Mouse (Mus musculus): Measurements from ENCODE around the gene Zfp146.
"Not testable (repeated sequence)": the region's sequence is repeated elsewhere in the genome, so short reads cannot be mapped to it uniquely, and the experiment has no call there.

Zfp146 gene

GRCm38 (mm10) chr7:30169583-30170282 is at the start of gene Zfp146:
TSS of gene Zfp146 (minus strand) at chr7:30169750.
- DNase-seq (ENCODE audit: low spot score), result peak; percentile 90

- DNase-seq (ENCODE audit: low spot score), result no peak
Measured at GRCm38 (mm10) chr7:30217277-30217676, 47.7 kb upstream of the Zfp146 start.

- peak; percentile 79 for DNase-seq (ENCODE audit: low spot score)
Measured at GRCm38 (mm10) chr7:30216723-30217151, 47.2 kb upstream of the Zfp146 start.

GRCm38 (mm10) chr7:30215875-30216274 is 46.3 kb upstream of the Zfp146 start:
- no peak for DNase-seq (ENCODE audit: low spot score)

GRCm38 (mm10) chr7:30213881-30214280 is 44.3 kb upstream of the Zfp146 start:
- no peak for DNase-seq (ENCODE audit: low spot score)

GRCm38 (mm10) chr7:30211025-30211424 is 41.5 kb upstream of the Zfp146 start:
- no peak for DNase-seq (ENCODE audit: low spot score)

- not testable (repeated sequence) for DNase-seq (ENCODE audit: low spot score)
Measured at GRCm38 (mm10) chr7:30206364-30206763, 36.8 kb upstream of the Zfp146 start.

GRCm38 (mm10) chr7:30205383-30205782 is 35.8 kb upstream of the Zfp146 start:
- peak; percentile 63 for DNase-seq (ENCODE audit: low spot score)

- DNase-seq (ENCODE audit: low spot score), result no peak
Measured at GRCm38 (mm10) chr7:30204380-30204779, 34.8 kb upstream of the Zfp146 start.

- DNase-seq (ENCODE audit: low spot score), result no peak
Measured at GRCm38 (mm10) chr7:30202895-30203690, 33.5 kb upstream of the Zfp146 start.

- not testable (repeated sequence) for DNase-seq (ENCODE audit: low spot score)
Measured at GRCm38 (mm10) chr7:30200661-30201060, 31.1 kb upstream of the Zfp146 start.

GRCm38 (mm10) chr7:30200200-30200599 is 30.6 kb upstream of the Zfp146 start:
- no peak for DNase-seq (ENCODE audit: low spot score)

- DNase-seq (ENCODE audit: low spot score), result no peak
Measured at GRCm38 (mm10) chr7:30199498-30200139, 30.1 kb upstream of the Zfp146 start.

GRCm38 (mm10) chr7:30198481-30198971 is 29.0 kb upstream of the Zfp146 start, which contains the start of gene Capns1:
TSS of gene Capns1 (minus strand) at chr7:30198811.
- peak; percentile 83 for DNase-seq (ENCODE audit: low spot score)

- no peak for DNase-seq (ENCODE audit: low spot score)
Measured at GRCm38 (mm10) chr7:30197592-30198129, 28.1 kb upstream of the Zfp146 start.

- DNase-seq (ENCODE audit: low spot score), result no peak
Measured at GRCm38 (mm10) chr7:30196171-30196570, 26.6 kb upstream of the Zfp146 start.

- no peak for DNase-seq (ENCODE audit: low spot score)
Measured at GRCm38 (mm10) chr7:30195461-30195860, 25.9 kb upstream of the Zfp146 start.

GRCm38 (mm10) chr7:30194884-30195283 is 25.3 kb upstream of the Zfp146 start:
- peak; percentile 94 for DNase-seq (ENCODE audit: low spot score)

GRCm38 (mm10) chr7:30194101-30194831 is 24.7 kb upstream of the Zfp146 start:
- peak; percentile 53 for DNase-seq (ENCODE audit: low spot score)

- DNase-seq (ENCODE audit: low spot score), result peak; percentile 85
Measured at GRCm38 (mm10) chr7:30193581-30194100, 24.1 kb upstream of the Zfp146 start.

GRCm38 (mm10) chr7:30193013-30193412 is 23.5 kb upstream of the Zfp146 start:
- no peak for DNase-seq (ENCODE audit: low spot score)
